Comparison of ENCODE assay signal across 22 mouse cellular contexts in genomic region chr14:117379979-117380378, GRCm38 (mm10).
A peak's percentile ranks its signal among the peaks of the same experiment; 100 is the strongest.
DNase-seq lines count a peak whose midpoint lies in the region; ATAC-seq and TF ChIP-seq lines count a peak whose summit lies in the region.
"Had no signal": no experiment of that assay in that cellular context is flagged by ENCODE, and none has a peak within 500 bp of the region (broad histone marks: within the 10 kb centered on the region; RNA-seq: fewer than 3 reads in every experiment).

No protein-coding gene starts in this region.

- H3K4me2 ChIP-seq in embryonic facial prominence, embryonic 12.5 days (replicated peaks) = no peak overlapping the region
- no peak overlapping the region for H3K4me2 ChIP-seq in intestine, embryonic 15.5 days (replicated peaks)
- H3K4me2 ChIP-seq in intestine, embryonic 16.5 days (ENCODE audit: low read depth, low read length) = no peak overlapping the region
- H3K4me2 ChIP-seq in lung, embryonic 14.5 days = no peak overlapping the region
- H3K4me2 ChIP-seq: hindbrain, embryonic 15.5 days; midbrain, embryonic 15.5 days had no signal

- no peaks in the 10 kb centered on the region for H3K9me3 ChIP-seq in embryonic facial prominence, embryonic 12.5 days
- no peaks in the 10 kb centered on the region for H3K9me3 ChIP-seq in embryonic facial prominence, embryonic 10.5 days
- H3K9me3 ChIP-seq in intestine, embryonic 15.5 days = no peaks in the 10 kb centered on the region
- no peaks in the 10 kb centered on the region for H3K9me3 ChIP-seq in intestine, embryonic 16.5 days (ENCODE audit: control insufficient read depth, low read length)
- no peaks in the 10 kb centered on the region for H3K9me3 ChIP-seq in lung, embryonic 14.5 days (ENCODE audit: low read depth, low read length)
- H3K9me3 ChIP-seq: hindbrain, embryonic 15.5 days; midbrain, embryonic 15.5 days had no signal

- ATAC-seq in embryonic facial prominence, embryonic 12.5 days (ENCODE audit: insufficient number of reproducible peaks, insufficient read depth, low FRiP score, low TSS enrichment) = no peak
- peak; percentile 36; the same call in 1 of the 2 replicates for ATAC-seq in intestine, embryonic 15.5 days
- no peak; the same call in 1 of the 2 replicates for ATAC-seq in intestine, embryonic 16.5 days
- peak; percentile 75 for ATAC-seq in lung, embryonic 14.5 days (ENCODE audit: insufficient read depth)
- no peak for ATAC-seq in megakaryocyte progenitor cell, adult 5-6 weeks (replicated peaks; ENCODE audit: poor library complexity)
- ATAC-seq: CD4-positive, CD25-positive, alpha-beta regulatory T cell, adult 4 months; intestine, postnatal 0 days; midbrain, embryonic 15.5 days; Patski had no signal

- no peaks in the 10 kb centered on the region for H3K27me3 ChIP-seq in embryonic facial prominence, embryonic 12.5 days
- H3K27me3 ChIP-seq in embryonic facial prominence, embryonic 10.5 days (replicated peaks; ENCODE audit: low read depth, poor library complexity, severe bottlenecking) = no peaks in the 10 kb centered on the region
- no peaks in the 10 kb centered on the region for H3K27me3 ChIP-seq in intestine, embryonic 15.5 days (replicated peaks)
- H3K27me3 ChIP-seq in intestine, embryonic 16.5 days (replicated peaks; ENCODE audit: control insufficient read depth, insufficient read depth, low read length) = no peaks in the 10 kb centered on the region
- no peaks in the 10 kb centered on the region for H3K27me3 ChIP-seq in lung, embryonic 14.5 days (ENCODE audit: insufficient read depth, low read length)
- H3K27me3 ChIP-seq: hindbrain, embryonic 15.5 days; midbrain, embryonic 15.5 days; Patski had no signal

- WGBS in embryonic facial prominence, embryonic 12.5 days = 67% methylated on average over 6 of the region's 6 CpGs
- WGBS in embryonic facial prominence, embryonic 10.5 days = 70% methylated on average over 6 of the region's 6 CpGs
- WGBS in intestine, embryonic 15.5 days = 37% methylated on average over 6 of the region's 6 CpGs
- WGBS in intestine, embryonic 16.5 days = 39% methylated on average over 6 of the region's 6 CpGs
- WGBS in lung, embryonic 14.5 days = 11% methylated on average over 6 of the region's 6 CpGs

- no peak overlapping the region for H3K4me3 ChIP-seq in embryonic facial prominence, embryonic 12.5 days
- no peak overlapping the region for H3K4me3 ChIP-seq in embryonic facial prominence, embryonic 10.5 days
- H3K4me3 ChIP-seq in intestine, embryonic 15.5 days (replicated peaks) = no peak overlapping the region
- H3K4me3 ChIP-seq in intestine, embryonic 16.5 days (ENCODE audit: low read length) = no peak overlapping the region
- H3K4me3 ChIP-seq in lung, embryonic 14.5 days (ENCODE audit: low read depth, low read length) = no peak overlapping the region
- H3K4me3 ChIP-seq: hindbrain, embryonic 15.5 days; left cerebral cortex, adult 2 months; midbrain, embryonic 15.5 days; myocyte had no signal

- H3K4me1 ChIP-seq in embryonic facial prominence, embryonic 12.5 days = peaks cover 7% of the 10 kb centered on the region; the same call in 1 of the 2 replicates
- H3K4me1 ChIP-seq in embryonic facial prominence, embryonic 10.5 days = peaks cover 19% of the 10 kb centered on the region
- H3K4me1 ChIP-seq in intestine, embryonic 15.5 days (replicated peaks) = no peaks in the 10 kb centered on the region; the same call in 1 of the 2 replicates
- no peaks in the 10 kb centered on the region for H3K4me1 ChIP-seq in intestine, embryonic 16.5 days (ENCODE audit: control insufficient read depth, insufficient read depth, low read length)
- H3K4me1 ChIP-seq in lung, embryonic 14.5 days (ENCODE audit: insufficient read depth) = peaks cover 14% of the 10 kb centered on the region
- H3K4me1 ChIP-seq: midbrain, embryonic 15.5 days had no signal

- H3K36me3 ChIP-seq in embryonic facial prominence, embryonic 12.5 days = no peaks in the 10 kb centered on the region
- H3K36me3 ChIP-seq in embryonic facial prominence, embryonic 10.5 days (replicated peaks) = no peaks in the 10 kb centered on the region
- H3K36me3 ChIP-seq in intestine, embryonic 15.5 days = no peaks in the 10 kb centered on the region
- H3K36me3 ChIP-seq in intestine, embryonic 16.5 days (ENCODE audit: control insufficient read depth, insufficient read depth, low read length) = no peaks in the 10 kb centered on the region
- H3K36me3 ChIP-seq in lung, embryonic 14.5 days (ENCODE audit: insufficient read depth) = no peaks in the 10 kb centered on the region
- H3K36me3 ChIP-seq: hindbrain, embryonic 15.5 days; midbrain, embryonic 15.5 days had no signal

- H3K9ac ChIP-seq in embryonic facial prominence, embryonic 12.5 days = no peak overlapping the region
- H3K9ac ChIP-seq in intestine, embryonic 15.5 days = no peak overlapping the region
- no peak overlapping the region for H3K9ac ChIP-seq in intestine, embryonic 16.5 days (ENCODE audit: low read depth, low read length)
- no peak overlapping the region for H3K9ac ChIP-seq in lung, embryonic 14.5 days
- H3K9ac ChIP-seq: hindbrain, embryonic 15.5 days; midbrain, embryonic 15.5 days had no signal

- no peak for DNase-seq in embryonic facial prominence, embryonic 10.5 days (ENCODE audit: low spot score)
- DNase-seq in lung, embryonic 14.5 days = peak; percentile 77
- no peak for DNase-seq in lung, adult 18-20 months
- DNase-seq in embryo, embryonic 11 days = peak; percentile 26
- DNase-seq: adrenal gland, adult 8-10 months; cerebellum, adult 9-10 months; heart, postnatal 36 days; layer of hippocampus, adult 9-11 months; left cerebral cortex, postnatal 4 days; liver; thymus, postnatal 4 days had no signal

- H3K27ac ChIP-seq in embryonic facial prominence, embryonic 12.5 days = 0 out of 2 replicates have a peak overlapping the region, but pooled peaks have one; percentile 11
- no peak overlapping the region for H3K27ac ChIP-seq in embryonic facial prominence, embryonic 10.5 days (replicated peaks)
- no peak overlapping the region for H3K27ac ChIP-seq in intestine, embryonic 15.5 days
- H3K27ac ChIP-seq in intestine, embryonic 16.5 days (ENCODE audit: low read length) = no peak overlapping the region
- peak overlapping the region; percentile 37; the same call in 1 of the 2 replicates for H3K27ac ChIP-seq in lung, embryonic 14.5 days (ENCODE audit: low read depth)
- H3K27ac ChIP-seq: hindbrain, embryonic 15.5 days; left cerebral cortex, adult 2 months; midbrain, embryonic 15.5 days had no signal

- no peak for TF ChIP-seq CTCF in lung, embryonic 14.5 days (IDR thresholded peaks at IDR 0.05; ENCODE audit: low read depth)

Comparison
In these comparisons a context has a peak if more than half of its experiments do, and no peak if none do; other contexts are left out.
1. ATAC-seq: peak in intestine, embryonic 15.5 days (single experiment) and lung, embryonic 14.5 days (single experiment); none in embryonic facial prominence, embryonic 12.5 days (single experiment), intestine, embryonic 16.5 days (single experiment) and megakaryocyte progenitor cell, adult 5-6 weeks (single experiment).
2. H3K27ac ChIP-seq: peak in embryonic facial prominence, embryonic 12.5 days (single experiment) and lung, embryonic 14.5 days (single experiment); none in embryonic facial prominence, embryonic 10.5 days (single experiment), intestine, embryonic 15.5 days (single experiment) and intestine, embryonic 16.5 days (single experiment).
3. DNase-seq: peak in lung, embryonic 14.5 days (single experiment) and embryo, embryonic 11 days (single experiment); none in embryonic facial prominence, embryonic 10.5 days (single experiment) and lung, adult 18-20 months (0 of 2).